Mouse (Mus musculus) testis, adult 2 months (tissue): ENCODE results near the gene Slc9a8.

Source experiments
- CTCF ChIP-seq: fragments of 200-500 bp; IDR thresholded peaks from 2 replicates; pipeline ENCODE4 v1.5.1; 2012; ENCODE audit warnings: low read depth, mild to moderate bottlenecking, inconsistent platforms, low read length, moderate library complexity; ENCODE audit not compliant: control insufficient read depth, insufficient read depth, insufficient replicate concordance
- POLR2A ChIP-seq: fragments of 200-500 bp; IDR thresholded peaks from 2 replicates; pipeline ENCODE4 v1.6.1; 2012; ENCODE audit warnings: low read depth, mild to moderate bottlenecking, inconsistent platforms, low read length, moderate library complexity; ENCODE audit not compliant: control insufficient read depth

DNA sequence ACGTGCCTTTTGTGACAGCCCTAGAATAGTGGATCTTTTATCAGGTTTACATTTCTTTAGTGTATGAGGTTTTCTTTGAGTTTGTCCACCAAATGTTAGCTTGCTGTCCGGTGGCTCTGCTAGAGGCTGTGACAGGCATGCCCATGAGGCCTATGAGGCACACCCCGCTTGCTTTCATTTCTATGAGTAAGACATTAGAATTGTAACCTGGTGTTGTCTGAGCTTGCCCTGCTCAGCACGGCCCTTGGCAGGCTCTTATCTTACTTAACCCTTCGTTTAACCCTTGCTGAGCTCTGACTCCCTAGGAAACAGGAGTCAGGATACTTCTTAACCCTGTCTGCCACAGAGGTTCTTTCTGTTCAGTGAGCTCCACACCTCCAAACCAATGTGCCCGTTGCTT, 3.9 kb downstream of the Slc9a8 start:
- TF ChIP-seq CTCF (no peak), POLR2A (no peak)
